Mouse (Mus musculus): ENCODE measurements around the gene Adam17. TPM values are rescaled to one million over a fixed set of nuclear protein-coding genes. Genes with fewer than 3 reads are reported as not detected.

Adam17 gene
- polyA plus RNA-seq, 1 experiment from 2014 or later, result 40.2 TPM

DNA sequence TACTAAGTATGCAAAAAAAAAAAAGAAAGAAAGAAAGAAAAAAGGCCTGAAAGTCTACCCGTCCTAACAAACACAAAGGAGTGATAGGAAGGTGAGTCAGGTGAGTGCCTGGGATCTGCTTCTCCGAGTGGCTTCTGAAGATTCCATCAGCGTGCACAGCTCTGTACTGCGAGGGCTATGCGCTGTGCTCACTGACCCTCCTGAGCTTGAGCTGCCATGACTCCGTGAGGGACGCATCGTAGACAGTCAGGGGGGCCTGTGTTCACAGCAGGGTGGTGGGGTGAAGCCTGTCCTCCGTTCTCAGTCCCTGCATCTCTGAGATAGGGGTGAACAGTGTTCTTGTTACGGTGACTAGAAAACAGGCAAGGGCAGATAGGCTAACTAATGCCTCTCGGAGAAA, 74.6 kb downstream of the Adam17 start:
- Histone ChIP-seq H3K9ac (no peak overlapping the region), H3K27ac (no peak overlapping the region), H3K4me3 (no peak overlapping the region), H3K9me3 (no peaks in the 10 kb centered on the region), H3K4me1 (no peaks in the 10 kb centered on the region), H3K36me3 (peaks cover 86% of the 10 kb centered on the region), H3K27me3 (no peaks in the 10 kb centered on the region), H3K4me2 (no peak overlapping the region)
- no peak for ATAC-seq (ENCODE audit: insufficient number of reproducible peaks, low FRiP score, low TSS enrichment, low read depth)
- 93% methylated on average over 11 of the region's 11 CpGs for WGBS

DNA sequence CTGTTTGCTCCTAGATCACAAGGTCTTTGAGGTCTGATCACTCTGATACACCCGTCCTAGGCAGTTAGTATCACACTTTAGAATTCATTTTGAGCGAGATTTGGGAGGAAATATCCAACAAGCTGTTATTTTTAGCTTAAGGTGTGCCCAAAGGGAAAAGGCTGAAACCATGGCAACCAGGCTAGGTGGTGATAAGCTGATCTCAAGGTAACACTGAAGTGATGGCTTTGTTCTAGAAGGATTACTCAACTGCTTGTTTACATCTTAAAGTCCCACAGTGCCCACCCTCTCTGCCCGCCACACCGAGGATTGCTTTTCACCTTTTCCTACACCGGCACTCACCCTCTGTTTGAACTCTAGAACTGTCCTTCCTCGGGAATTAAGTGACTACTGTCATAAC, 83.8 kb downstream of the Adam17 start:
- Histone ChIP-seq H3K4me1 (peaks cover 20% of the 10 kb centered on the region), H3K36me3 (peaks cover 44% of the 10 kb centered on the region), H3K9me3 (no peaks in the 10 kb centered on the region), H3K4me3 (no peak overlapping the region), H3K9ac (no peak overlapping the region), H3K27ac (no peak overlapping the region), H3K27me3 (no peaks in the 10 kb centered on the region), H3K4me2 (no peak overlapping the region)
- ATAC-seq (ENCODE audit: insufficient number of reproducible peaks, low FRiP score, low TSS enrichment, low read depth), result no peak
- 78% methylated on average over 6 of the region's 6 CpGs for WGBS

DNA sequence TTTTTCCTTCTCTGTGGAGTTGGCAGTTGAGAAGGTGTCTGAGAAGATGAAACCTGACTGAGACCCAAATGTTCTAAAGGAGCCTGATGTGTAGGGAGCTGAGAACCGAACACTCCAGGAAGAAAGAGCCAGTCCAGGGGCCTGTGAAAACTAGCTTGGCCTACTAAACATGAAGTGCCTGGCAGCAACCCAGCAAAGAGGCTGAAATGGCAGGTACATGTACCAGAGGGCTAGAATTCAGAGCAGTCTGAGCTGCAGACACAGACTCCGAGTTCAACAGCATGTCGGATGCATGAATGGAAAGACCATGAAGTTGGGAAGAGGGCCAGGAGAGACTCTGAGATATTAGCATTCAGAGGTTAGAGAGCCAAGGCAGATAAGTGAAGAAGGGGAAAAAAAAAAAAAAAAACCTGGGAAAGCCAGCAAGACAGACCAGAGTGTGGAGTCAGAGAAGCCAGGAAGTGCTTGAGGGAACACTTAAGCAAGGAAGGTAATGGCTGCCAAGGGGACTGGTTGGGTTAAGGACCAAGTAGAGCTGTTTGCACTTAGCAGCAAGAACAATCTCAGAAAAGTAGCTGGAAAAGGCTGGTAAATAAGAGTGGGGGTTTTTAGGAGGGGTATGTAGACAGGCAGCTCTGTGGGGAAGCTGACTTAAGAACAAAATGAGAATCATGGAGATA, 84.6 kb downstream of the Adam17 start:
- Histone ChIP-seq H3K27ac (no peak overlapping the region), H3K4me1 (peaks cover 20% of the 10 kb centered on the region), H3K4me2 (no peak overlapping the region), H3K27me3 (no peaks in the 10 kb centered on the region), H3K36me3 (peaks cover 36% of the 10 kb centered on the region), H3K4me3 (no peak overlapping the region), H3K9me3 (no peaks in the 10 kb centered on the region), H3K9ac (no peak overlapping the region)
- ATAC-seq (ENCODE audit: insufficient number of reproducible peaks, low FRiP score, low TSS enrichment, low read depth), result no peak
- WGBS, result 80% methylated on average over 3 of the region's 3 CpGs

DNA sequence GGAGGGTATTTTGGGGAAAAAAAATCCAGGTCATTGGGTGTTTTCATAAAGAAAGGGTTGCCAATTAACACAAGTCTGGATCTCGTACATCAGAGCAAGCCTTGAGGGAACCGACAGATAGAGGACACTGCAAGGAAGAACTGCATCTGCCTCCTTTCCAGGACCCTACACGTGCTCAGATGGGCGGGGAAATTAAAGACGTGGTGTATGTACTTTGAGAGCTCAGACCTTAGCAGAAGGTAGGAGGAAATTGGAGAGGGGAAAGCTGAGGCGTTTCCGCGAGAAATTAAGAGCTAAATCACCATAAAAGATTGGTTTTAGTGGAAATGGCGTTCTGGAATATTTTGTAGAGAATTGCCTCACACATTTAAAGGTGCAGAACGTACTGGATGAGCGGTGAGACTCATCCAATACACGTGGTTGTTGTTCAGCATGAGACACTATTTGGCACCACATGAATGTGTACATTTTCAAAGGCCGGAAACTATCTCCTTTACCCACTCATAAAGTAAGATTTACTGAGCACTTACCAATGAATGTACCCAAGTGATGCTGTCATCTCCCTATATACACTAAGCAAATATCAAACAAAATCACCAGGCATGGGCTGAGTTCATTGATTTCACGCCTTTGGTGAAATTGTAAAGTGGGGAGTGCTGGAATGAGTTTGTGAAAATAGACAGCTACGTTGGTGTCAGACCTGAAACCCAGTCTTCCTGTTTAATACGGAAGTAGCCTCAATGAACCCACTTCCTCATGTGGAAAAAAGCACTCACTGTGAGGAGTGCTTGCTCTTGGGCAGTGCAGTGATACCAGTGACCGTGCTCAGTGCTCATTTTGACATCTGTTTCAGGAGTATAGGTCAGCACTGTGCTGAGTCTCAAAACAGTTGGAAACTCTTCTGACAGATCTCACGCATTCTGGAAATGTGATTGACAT, 86.5 kb downstream of the Adam17 start:
- H3K27me3 ChIP-seq, result no peaks in the 10 kb centered on the region
- peaks cover 18% of the 10 kb centered on the region for H3K36me3 ChIP-seq
- H3K27ac ChIP-seq, result peak overlapping the region; percentile 97
- no peaks in the 10 kb centered on the region for H3K9me3 ChIP-seq
- H3K9ac ChIP-seq, result peak overlapping the region; percentile 92
- H3K4me2 ChIP-seq, result peak overlapping the region; percentile 70
- H3K4me1 ChIP-seq, result peaks cover 20% of the 10 kb centered on the region
- 31% methylated on average over 18 of the region's 18 CpGs for WGBS
- H3K4me3 ChIP-seq, result peak overlapping the region; percentile 79
- no peak for ATAC-seq (ENCODE audit: insufficient number of reproducible peaks, low FRiP score, low TSS enrichment, low read depth)

DNA sequence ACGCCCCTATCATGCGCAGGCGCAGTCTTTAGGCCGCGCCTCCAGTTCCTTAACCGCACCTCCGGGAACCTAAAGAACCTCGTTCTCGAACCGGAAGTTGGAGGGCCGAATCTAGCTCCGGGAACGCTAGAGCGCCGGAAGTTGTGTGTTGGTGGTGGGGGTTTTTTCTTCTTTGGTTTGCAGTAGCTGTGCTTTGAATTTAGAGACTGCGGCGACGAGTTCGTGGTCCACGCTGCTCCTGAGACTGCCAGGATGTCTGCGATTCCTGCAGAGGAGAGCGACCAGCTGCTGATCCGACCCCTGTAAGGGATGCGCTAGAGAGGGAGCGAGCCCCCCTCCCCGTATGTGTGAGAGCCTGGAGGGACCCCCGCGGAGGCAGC, 87.2 kb downstream of the Adam17 start, which contains the start of gene Itgb1bp1:
Itgb1bp1 (minus strand) TSS at position 42 of the 380 bp plus-strand sequence.
- H3K4me3 ChIP-seq, result peak within 1 kb of the TSS; percentile 79
- H3K36me3 ChIP-seq, result peaks cover 10% of the 10 kb centered on the region
- peaks cover 20% of the 10 kb centered on the region for H3K4me1 ChIP-seq
- H3K9ac ChIP-seq, result peak within 1 kb of the TSS; percentile 92
- H3K27me3 ChIP-seq, result no peaks in the 10 kb centered on the region
- peak within 1 kb of the TSS; percentile 97 for H3K27ac ChIP-seq
- peak; percentile 95 for ATAC-seq (ENCODE audit: insufficient number of reproducible peaks, low FRiP score, low TSS enrichment, low read depth)
- peak within 1 kb of the TSS; percentile 84 for H3K4me2 ChIP-seq
- WGBS, result under 1% methylated on average over 28 of the region's 28 CpGs
- H3K9me3 ChIP-seq, result no peaks in the 10 kb centered on the region

DNA sequence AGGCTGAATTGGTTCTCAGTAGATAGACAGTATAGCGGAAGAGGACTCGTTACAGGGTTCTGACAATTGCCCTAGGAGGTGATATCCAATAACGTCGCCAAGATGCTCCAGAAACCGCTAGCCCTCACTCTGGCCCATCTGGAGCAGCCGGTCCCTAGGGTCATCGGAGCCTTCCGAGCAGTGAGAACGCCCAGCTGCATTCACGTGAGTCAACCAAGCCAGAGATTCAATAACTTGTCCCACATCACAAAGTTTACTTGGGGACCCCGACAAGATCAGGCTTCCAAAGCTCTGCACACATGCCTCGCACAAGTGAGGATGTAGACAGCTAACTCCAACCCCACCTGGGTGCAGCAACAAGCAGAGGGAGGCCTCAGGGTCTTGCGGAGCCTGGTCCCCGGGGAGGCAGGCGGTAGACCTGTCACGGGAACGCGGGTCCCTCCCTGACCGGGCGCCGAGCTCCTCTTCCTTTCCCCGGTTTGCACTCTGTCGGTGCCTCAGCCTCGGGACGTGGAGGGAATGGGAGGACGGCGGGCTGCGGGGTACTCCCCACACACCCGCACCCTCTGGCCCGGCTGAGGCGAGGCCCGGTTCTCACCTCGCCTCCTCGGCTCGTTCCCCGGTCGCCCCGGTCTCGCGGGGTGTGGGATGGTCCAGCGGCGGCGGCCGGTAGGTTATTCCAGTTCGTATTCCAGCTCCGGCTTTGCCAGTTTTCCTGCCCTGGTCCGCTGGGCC, 87.8 kb downstream of the Adam17 start:
- H3K27me3 ChIP-seq, result no peaks in the 10 kb centered on the region
- H3K36me3 ChIP-seq, result peaks cover 6% of the 10 kb centered on the region; the same call in 1 of the 2 replicates
- H3K9ac ChIP-seq, result peak overlapping the region; percentile 76
- no peak; the same call in 1 of the 2 replicates for ATAC-seq (ENCODE audit: insufficient number of reproducible peaks, low FRiP score, low TSS enrichment, low read depth)
- peak overlapping the region; percentile 97 for H3K27ac ChIP-seq
- WGBS, result under 1% methylated on average over 46 of the region's 47 CpGs
- peaks cover 20% of the 10 kb centered on the region for H3K4me1 ChIP-seq
- peak overlapping the region; percentile 79 for H3K4me3 ChIP-seq
- peak overlapping the region; percentile 84 for H3K4me2 ChIP-seq
- no peaks in the 10 kb centered on the region for H3K9me3 ChIP-seq

DNA sequence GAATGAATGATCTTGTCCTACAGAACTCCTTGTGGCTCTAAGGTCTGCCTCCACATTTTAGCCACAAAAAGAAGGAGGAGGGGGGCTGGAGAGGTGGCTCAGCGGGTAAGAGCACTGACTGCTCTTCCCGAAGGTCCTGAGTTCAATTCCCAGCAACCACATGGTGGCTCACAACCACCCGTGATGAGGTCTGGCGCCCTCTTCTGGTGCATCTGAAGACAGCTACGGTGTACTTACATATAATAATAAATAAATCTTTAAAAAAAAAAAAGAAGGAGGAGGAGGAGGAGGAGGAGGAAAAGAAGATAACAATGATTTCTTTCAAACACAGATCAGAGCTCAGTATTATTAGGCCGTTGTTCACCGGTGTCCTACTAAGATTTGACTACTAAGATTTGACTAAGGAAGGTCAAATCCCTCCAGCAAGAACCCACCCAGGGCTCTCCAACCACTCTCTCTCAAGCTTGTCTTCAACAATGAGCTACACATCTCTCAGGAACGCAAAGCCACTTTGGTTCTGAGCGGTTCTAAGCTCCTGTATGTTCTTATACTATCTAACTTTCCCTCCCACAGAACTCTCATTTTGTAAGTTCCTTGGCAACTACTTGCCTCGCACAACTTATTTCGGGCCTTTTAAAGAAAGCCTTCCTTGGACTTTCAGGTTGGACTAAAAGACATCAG, 88.5 kb downstream of the Adam17 start, which contains the start of gene Cpsf3:
Cpsf3 (plus strand) TSS at position 631 of the 681 bp plus-strand sequence.
- no peaks in the 10 kb centered on the region for H3K27me3 ChIP-seq
- H3K4me1 ChIP-seq, result peaks cover 20% of the 10 kb centered on the region
- H3K9ac ChIP-seq, result peak within 1 kb of the TSS; percentile 92
- H3K4me2 ChIP-seq, result peak within 1 kb of the TSS; percentile 84
- WGBS, result 48% methylated on average over 11 of the region's 11 CpGs
- peak within 1 kb of the TSS; percentile 79 for H3K4me3 ChIP-seq
- H3K36me3 ChIP-seq, result peaks cover 4% of the 10 kb centered on the region; the same call in 1 of the 2 replicates
- ATAC-seq (ENCODE audit: insufficient number of reproducible peaks, low FRiP score, low TSS enrichment, low read depth), result no peak
- no peaks in the 10 kb centered on the region for H3K9me3 ChIP-seq
- peak within 1 kb of the TSS; percentile 97 for H3K27ac ChIP-seq

DNA sequence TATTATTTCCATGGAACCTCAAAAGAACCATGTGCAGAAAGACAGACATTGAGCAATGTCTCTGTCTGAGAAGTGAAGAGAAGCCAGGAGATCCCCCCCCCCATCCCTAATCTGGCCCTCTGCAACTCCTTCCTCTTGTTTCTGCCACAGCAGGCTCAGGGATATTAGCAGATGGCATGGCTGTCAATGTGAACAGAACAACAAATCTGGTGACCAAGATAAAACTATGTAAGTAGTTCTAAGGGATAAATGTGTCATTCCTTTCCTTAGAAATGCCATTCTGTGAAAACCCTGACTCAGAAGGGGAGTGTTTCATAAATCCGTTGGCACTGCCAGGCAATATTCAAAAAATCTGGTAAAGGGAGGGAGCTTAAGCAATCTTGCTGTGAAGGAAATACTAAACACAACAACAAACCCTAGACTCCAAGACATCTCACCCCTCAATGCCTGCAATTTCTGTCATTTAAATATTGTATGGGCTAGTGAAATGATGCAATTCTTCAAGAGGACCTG, 96.0 kb downstream of the Adam17 start:
- Histone ChIP-seq H3K4me2 (no peak overlapping the region), H3K9me3 (no peaks in the 10 kb centered on the region), H3K4me1 (no peaks in the 10 kb centered on the region), H3K9ac (no peak overlapping the region), H3K36me3 (peaks cover 2% of the 10 kb centered on the region; the same call in 1 of the 2 replicates), H3K27me3 (no peaks in the 10 kb centered on the region), H3K4me3 (no peak overlapping the region), H3K27ac (no peak overlapping the region)
- WGBS, result 80% methylated on average over 1 of the region's 1 CpGs
- ATAC-seq (ENCODE audit: insufficient number of reproducible peaks, low FRiP score, low TSS enrichment, low read depth), result no peak

DNA sequence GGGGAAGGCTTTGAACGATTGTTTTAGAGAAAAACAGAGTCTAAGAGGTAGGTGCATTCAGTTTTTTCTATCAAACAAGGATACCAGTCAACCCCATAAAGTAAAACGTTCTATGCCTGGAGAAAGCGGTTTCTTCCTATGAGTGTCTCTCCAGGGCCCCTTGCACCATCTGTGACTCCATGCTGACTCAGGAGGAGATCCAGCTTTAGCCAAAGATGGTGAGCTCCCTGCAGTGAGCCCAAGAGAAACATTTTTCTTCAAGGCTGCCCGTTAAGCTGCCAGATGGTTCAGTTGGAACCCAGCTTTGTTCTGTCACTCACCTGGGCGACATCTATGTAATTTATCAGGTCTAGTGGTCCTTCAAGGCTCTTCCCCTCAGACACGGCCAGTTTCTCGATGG, 99.0 kb downstream of the Adam17 start:
- H3K4me3 ChIP-seq, result no peak overlapping the region
- no peaks in the 10 kb centered on the region for H3K27me3 ChIP-seq
- WGBS, result 75% methylated on average over 7 of the region's 7 CpGs
- peaks cover 26% of the 10 kb centered on the region for H3K36me3 ChIP-seq
- H3K4me1 ChIP-seq, result no peaks in the 10 kb centered on the region
- ATAC-seq (ENCODE audit: insufficient number of reproducible peaks, low FRiP score, low TSS enrichment, low read depth), result no peak
- no peak overlapping the region for H3K9ac ChIP-seq
- no peak overlapping the region for H3K27ac ChIP-seq
- H3K4me2 ChIP-seq, result no peak overlapping the region
- H3K9me3 ChIP-seq, result no peaks in the 10 kb centered on the region
